Mouse (Mus musculus): Measurements from ENCODE around the gene Cfap43. TPM values are rescaled to one million over a fixed set of nuclear protein-coding genes. Genes with fewer than 3 reads are reported as not detected.

Cfap43 gene
- polyA plus RNA-seq (2021) = 0.21 TPM

GRCm38 (mm10) chr19:47919126-47919965 lies at the start of gene Cfap43, which contains the start of gene Itprip:
Cfap43 (minus strand) TSS chr19:47919287.
Itprip (minus strand) TSS chr19:47919299.
- no peaks in the 10 kb centered on the region for H3K27me3 ChIP-seq
- CTCF ChIA-PET = interaction anchor here (1.0 to 3.0 kb wide), 13 partner anchors 10 to 54 kb away, joined by 3 to 12 read pairs (median 8); partner anchors contain the start of gene Gsto2
- DNase-seq (ENCODE audit: low read depth, low spot score) = peak; percentile 61
- in situ Hi-C loops (cut with MboI; ENCODE audit: low pct_unique_long_range_greater_than_20kb) = no loop called here
- POLR2A ChIA-PET = interaction anchor here (0.6 to 1.4 kb wide), 7 partner anchors 9 to 309 kb away, joined by 3 to 5 read pairs (median 3); no protein-coding TSS in a partner anchor
- ATAC-seq = peak; percentile 94
- TF ChIP-seq CTCF (IDR thresholded peaks at IDR 0.05) = peak; percentile 81

- no peak for TF ChIP-seq CTCF (IDR thresholded peaks at IDR 0.05)
- in situ Hi-C loops (cut with MboI; ENCODE audit: low pct_unique_long_range_greater_than_20kb) = no loop called here
- DNase-seq (ENCODE audit: low read depth, low spot score) (no peak), ATAC-seq (no peak)
- CTCF ChIA-PET = interaction anchor here (0.9 kb wide), 1 partner anchor 25 kb away, joined by 3 read pairs; no protein-coding TSS in a partner anchor
- peaks cover 63% of the 10 kb centered on the region for H3K27me3 ChIP-seq
- POLR2A ChIA-PET = no interaction called here
Observed at GRCm38 (mm10) chr19:47958181-47958580, 39.1 kb upstream of the Cfap43 start.

GRCm38 (mm10) chr19:47953169-47953568 lies 34.1 kb upstream of the Cfap43 start:
- H3K27me3 ChIP-seq = peaks cover 56% of the 10 kb centered on the region
- ChIA-PET POLR2A (no interaction called here), CTCF (interaction anchor here (1.8 kb wide), 1 partner anchor 21 kb away, joined by 4 read pairs; no protein-coding TSS in a partner anchor)
- in situ Hi-C loops (cut with MboI; ENCODE audit: low pct_unique_long_range_greater_than_20kb) = no loop called here
- ATAC-seq (no peak), DNase-seq (ENCODE audit: low read depth, low spot score) (no peak)
- TF ChIP-seq CTCF (IDR thresholded peaks at IDR 0.05) = no peak

- DNase-seq (ENCODE audit: low read depth, low spot score) = no peak
- ATAC-seq = no peak
- in situ Hi-C loops (cut with MboI; ENCODE audit: low pct_unique_long_range_greater_than_20kb) = no loop called here
- ChIA-PET POLR2A (no interaction called here), CTCF (no interaction called here)
- no peak for TF ChIP-seq CTCF (IDR thresholded peaks at IDR 0.05)
- H3K27me3 ChIP-seq = peaks cover 51% of the 10 kb centered on the region
Observed at GRCm38 (mm10) chr19:47950946-47951345, 31.9 kb upstream of the Cfap43 start.

GRCm38 (mm10) chr19:47946821-47947465 lies 27.9 kb upstream of the Cfap43 start:
- ChIA-PET POLR2A (no interaction called here), CTCF (interaction anchor here (1.3 kb wide), 2 partner anchors 10 to 65 kb away, joined by 3 to 5 read pairs; no protein-coding TSS in a partner anchor)
- in situ Hi-C loops (cut with MboI; ENCODE audit: low pct_unique_long_range_greater_than_20kb) = no loop called here
- peaks cover 46% of the 10 kb centered on the region for H3K27me3 ChIP-seq
- no peak for TF ChIP-seq CTCF (IDR thresholded peaks at IDR 0.05)
- ATAC-seq (peak; percentile 25), DNase-seq (ENCODE audit: low read depth, low spot score) (no peak)

GRCm38 (mm10) chr19:47939361-47939760 lies 20.3 kb upstream of the Cfap43 start:
- ChIA-PET POLR2A (no interaction called here), CTCF (interaction anchor here (1.5 to 2.1 kb wide), 2 partner anchors 55 to 57 kb away, joined by 6 to 7 read pairs; no protein-coding TSS in a partner anchor)
- in situ Hi-C loops (cut with MboI; ENCODE audit: low pct_unique_long_range_greater_than_20kb) = no loop called here
- peaks cover 55% of the 10 kb centered on the region for H3K27me3 ChIP-seq
- ATAC-seq (no peak), DNase-seq (ENCODE audit: low read depth, low spot score) (no peak)
- no peak for TF ChIP-seq CTCF (IDR thresholded peaks at IDR 0.05)

GRCm38 (mm10) chr19:47937443-47938406 lies 18.6 kb upstream of the Cfap43 start, which contains the start of gene Cfap58:
Cfap58 (plus strand) TSS chr19:47937675.
- DNase-seq (ENCODE audit: low read depth, low spot score) = no peak
- ATAC-seq = peak; percentile 42
- ChIA-PET CTCF (interaction anchor here (0.6 to 2.1 kb wide), 4 partner anchors 18 to 55 kb away, joined by 3 to 7 read pairs (median 4); partner anchors contain the start of genes Cfap43 and Itprip), POLR2A (no interaction called here)
- TF ChIP-seq CTCF (IDR thresholded peaks at IDR 0.05) = no peak
- in situ Hi-C loops (cut with MboI; ENCODE audit: low pct_unique_long_range_greater_than_20kb) = no loop called here
- H3K27me3 ChIP-seq = peaks cover 41% of the 10 kb centered on the region

GRCm38 (mm10) chr19:47936938-47937337 lies 17.9 kb upstream of the Cfap43 start:
- peaks cover 33% of the 10 kb centered on the region for H3K27me3 ChIP-seq
- in situ Hi-C loops (cut with MboI; ENCODE audit: low pct_unique_long_range_greater_than_20kb) = no loop called here
- POLR2A ChIA-PET = no interaction called here
- CTCF ChIA-PET = interaction anchor here (1.2 to 2.1 kb wide), 2 partner anchors 53 to 55 kb away, joined by 3 to 6 read pairs; no protein-coding TSS in a partner anchor
- DNase-seq (ENCODE audit: low read depth, low spot score) (no peak), ATAC-seq (no peak)
- no peak for TF ChIP-seq CTCF (IDR thresholded peaks at IDR 0.05)

- ATAC-seq (no peak), DNase-seq (ENCODE audit: low read depth, low spot score) (no peak)
- POLR2A ChIA-PET = no interaction called here
- in situ Hi-C loops (cut with MboI; ENCODE audit: low pct_unique_long_range_greater_than_20kb) = no loop called here
- no peak for TF ChIP-seq CTCF (IDR thresholded peaks at IDR 0.05)
- CTCF ChIA-PET = interaction anchor here (1.2 kb wide), 1 partner anchor 54 kb away, joined by 3 read pairs; no protein-coding TSS in a partner anchor
- peaks cover 33% of the 10 kb centered on the region for H3K27me3 ChIP-seq
Observed at GRCm38 (mm10) chr19:47936490-47936889, 17.4 kb upstream of the Cfap43 start.

- POLR2A ChIA-PET = no interaction called here
- DNase-seq (ENCODE audit: low read depth, low spot score) = no peak
- H3K27me3 ChIP-seq = peaks cover 24% of the 10 kb centered on the region
- ATAC-seq = no peak
- in situ Hi-C loops (cut with MboI; ENCODE audit: low pct_unique_long_range_greater_than_20kb) = no loop called here
- no peak for TF ChIP-seq CTCF (IDR thresholded peaks at IDR 0.05)
- CTCF ChIA-PET = no interaction called here
Observed at GRCm38 (mm10) chr19:47935530-47935929, 16.4 kb upstream of the Cfap43 start.
